Mouse (Mus musculus) neutrophil, adult 65 days (primary cell): ENCODE results near the gene Aebp1. TPM values are rescaled to one million over a fixed set of nuclear protein-coding genes. Genes with fewer than 3 reads are reported as not detected.

Source experiments
- total RNA-seq: library from RNA; stranded (reverse); gene quantifications from 2 replicates; pipeline ENCODE4 v1.2.4, GENCODE M21; 2023

Gene Aebp1
- not detected in 2 replicates for total RNA-seq

GRCm38 (mm10) chr11:5861678-5862393, at the start of gene Aebp1:
Gene Aebp1, plus strand, starts transcription at chr11:5861947.

GRCm38 (mm10) chr11:5837251-5838246, 24.2 kb upstream of the Aebp1 start, which contains the start of gene Polm:
Gene Polm, minus strand, starts transcription at chr11:5838016.

GRCm38 (mm10) chr11:5877921-5878526, 16.3 kb downstream of the Aebp1 start, which contains the start of gene Pold2:
Gene Pold2, minus strand, starts transcription at chr11:5878292.

GRCm38 (mm10) chr11:5898531-5898930, 36.8 kb downstream of the Aebp1 start, which contains the start of gene Myl7:
Gene Myl7, minus strand, starts transcription at chr11:5898782.

Other genes with a start within 250 kb of the Aebp1 start
- gene Mrps24, start 146.3 kb upstream of the Aebp1 start, total RNA-seq: 26.0 and 28.4 TPM in 2 replicates
- 11.9 and 16.0 TPM in 2 replicates for gene Urgcp, start 99.6 kb upstream of the Aebp1 start, total RNA-seq
- gene Dbnl, start 73.5 kb upstream of the Aebp1 start, total RNA-seq: 162 TPM in 2 replicates
- gene Pgam2, start 58.2 kb upstream of the Aebp1 start, total RNA-seq: not detected in 2 replicates
- 27.7 and 31.5 TPM in 2 replicates for gene Polm, start 23.9 kb upstream of the Aebp1 start, total RNA-seq
- gene Pold2, start 16.3 kb downstream of the Aebp1 start, total RNA-seq: 17.2 and 22.8 TPM in 2 replicates
- not detected in 2 replicates for gene Myl7, start 36.8 kb downstream of the Aebp1 start, total RNA-seq
- not detected in 2 replicates for gene Gck, start 88.1 kb downstream of the Aebp1 start, total RNA-seq
- gene Ykt6, start 93.7 kb downstream of the Aebp1 start, total RNA-seq: 83.8 and 99.8 TPM in 2 replicates
- gene Camk2b, start 204.4 kb downstream of the Aebp1 start, total RNA-seq: 1.5 TPM in 2 replicates